In the genomic region with DNA sequence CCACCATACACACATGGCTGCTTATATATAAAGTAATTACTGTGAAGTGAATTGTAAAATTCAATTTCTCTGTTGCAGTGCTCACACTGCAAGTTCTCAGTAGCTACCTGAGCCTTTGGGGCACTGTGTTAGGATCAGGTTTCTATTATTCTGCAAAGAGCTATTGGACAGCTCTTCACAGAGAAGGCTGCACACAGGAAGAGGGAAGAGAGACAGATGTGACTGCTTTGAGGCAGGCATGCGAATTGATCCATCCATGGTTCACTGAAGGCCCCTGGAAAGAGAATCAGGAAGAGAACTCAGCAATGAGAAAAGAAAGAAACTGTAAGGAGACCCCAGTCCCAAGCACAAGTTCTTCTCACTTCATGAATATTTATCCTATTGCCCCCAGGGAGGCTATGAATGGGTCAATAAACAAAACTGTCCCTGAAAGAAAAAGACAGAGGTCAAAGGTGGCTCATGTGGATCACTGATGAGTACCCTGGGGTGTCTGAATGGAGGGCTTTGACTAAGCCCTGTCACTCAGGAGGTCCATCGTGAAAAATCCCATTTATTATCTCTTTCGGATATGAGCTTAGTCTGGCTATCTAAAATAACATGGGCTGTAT, we compare ENCODE assay signal across 34 mouse cellular contexts. TPM values are rescaled to one million over a fixed set of nuclear protein-coding genes. Genes with fewer than 3 reads are reported as not detected.
DNase-seq lines count a peak whose midpoint lies in the region; ATAC-seq lines count a peak whose summit lies in the region.
"Had no signal": no experiment of that assay in that cellular context is flagged by ENCODE, and none has a peak within 500 bp of the region (broad histone marks: within the 10 kb centered on the region; RNA-seq: fewer than 3 reads in every experiment).

No protein-coding gene starts in this region.

- DNase-seq in forebrain, embryonic 11.5 days (ENCODE audit: low spot score), result no peak
- peak; percentile 88 for DNase-seq in midbrain, embryonic 11.5 days (ENCODE audit: low spot score, missing footprints)
- peak; percentile 69 for DNase-seq in embryo, embryonic 10 days (ENCODE audit: low spot score)
- DNase-seq in embryo, embryonic 9.5 days (ENCODE audit: extremely low spot score), result peak; percentile 46
- no peak for DNase-seq in lung, postnatal 36 days
- DNase-seq in left cerebral cortex, postnatal 10 days (ENCODE audit: extremely low spot score in 1 of 2, low spot score in 2 of 2), result no peak
- DNase-seq: adrenal gland, postnatal 14 days; cerebellum, adult 11-12 months; cerebellum, adult 9-11 months; gastrocnemius, adult 2 months; gastrocnemius, postnatal 36 days; heart, adult 18-20 months; heart, postnatal 4 days; kidney, adult 11 months; kidney, postnatal 36 days; left cerebral cortex, postnatal 4 days; liver, postnatal 0 days; lung, postnatal 4 days; right cerebral cortex, postnatal 14 days; thymus, postnatal 4 days had no signal

- H3K9me3 ChIP-seq in forebrain, embryonic 13.5 days (replicated peaks), result no peaks in the 10 kb centered on the region
- no peaks in the 10 kb centered on the region for H3K9me3 ChIP-seq in forebrain, embryonic 11.5 days (ENCODE audit: control insufficient read depth, low read length)
- H3K9me3 ChIP-seq in midbrain, embryonic 11.5 days (ENCODE audit: control insufficient read depth, low read length), result no peaks in the 10 kb centered on the region
- H3K9me3 ChIP-seq in midbrain, embryonic 15.5 days, result no peaks in the 10 kb centered on the region
- H3K9me3 ChIP-seq: embryonic facial prominence, embryonic 15.5 days; forebrain, embryonic 15.5 days; liver, embryonic 12.5 days; megakaryocyte, embryonic 14.5 days; neural tube, embryonic 13.5 days had no signal

- 0 out of 2 replicates have a peak, but pooled peaks cover 6% of the 10 kb centered on the region for H3K4me1 ChIP-seq in forebrain, embryonic 13.5 days
- H3K4me1 ChIP-seq in forebrain, embryonic 11.5 days (replicated peaks; ENCODE audit: control insufficient read depth, insufficient read depth, low read length), result no peaks in the 10 kb centered on the region
- H3K4me1 ChIP-seq in midbrain, embryonic 11.5 days (ENCODE audit: control insufficient read depth, insufficient read depth, low read length), result peaks cover 9% of the 10 kb centered on the region
- 0 out of 2 replicates have a peak, but pooled peaks cover 4% of the 10 kb centered on the region for H3K4me1 ChIP-seq in midbrain, embryonic 15.5 days
- H3K4me1 ChIP-seq: embryonic facial prominence, embryonic 15.5 days; forebrain, embryonic 15.5 days; liver, embryonic 12.5 days; megakaryocyte, embryonic 14.5 days had no signal

- H3K36me3 ChIP-seq in forebrain, embryonic 13.5 days (ENCODE audit: poor library complexity, severe bottlenecking), result peaks cover 6% of the 10 kb centered on the region; the same call in 1 of the 2 replicates
- no peaks in the 10 kb centered on the region; the same call in 1 of the 2 replicates for H3K36me3 ChIP-seq in forebrain, embryonic 11.5 days (ENCODE audit: control insufficient read depth, insufficient read depth, low read length)
- no peaks in the 10 kb centered on the region for H3K36me3 ChIP-seq in midbrain, embryonic 11.5 days (ENCODE audit: control insufficient read depth, insufficient read depth, low read length)
- H3K36me3 ChIP-seq in midbrain, embryonic 15.5 days (replicated peaks), result no peaks in the 10 kb centered on the region
- H3K36me3 ChIP-seq: liver, embryonic 12.5 days had no signal

- no peak overlapping the region for H3K4me2 ChIP-seq in forebrain, embryonic 13.5 days
- no peak overlapping the region for H3K4me2 ChIP-seq in forebrain, embryonic 11.5 days (ENCODE audit: low read depth, low read length, severe bottlenecking)
- H3K4me2 ChIP-seq in midbrain, embryonic 11.5 days, result no peak overlapping the region
- no peak overlapping the region for H3K4me2 ChIP-seq in midbrain, embryonic 15.5 days
- H3K4me2 ChIP-seq: embryonic facial prominence, embryonic 15.5 days; forebrain, embryonic 15.5 days; heart, embryonic 11.5 days; liver, embryonic 12.5 days; neural tube, embryonic 13.5 days had no signal

- intact Hi-C loops in left cerebral cortex, postnatal 10 days (cut with DNase I), result no loop called here

- 19% methylated on average over 3 of the region's 3 CpGs for WGBS in forebrain, embryonic 13.5 days
- 33% methylated on average over 3 of the region's 3 CpGs for WGBS in forebrain, embryonic 11.5 days
- WGBS in midbrain, embryonic 11.5 days, result 14% methylated on average over 3 of the region's 3 CpGs
- 11% methylated on average over 3 of the region's 3 CpGs for WGBS in midbrain, embryonic 15.5 days

- 0 out of 2 replicates have a peak overlapping the region, but pooled peaks have one; percentile 3 for H3K27ac ChIP-seq in forebrain, embryonic 13.5 days
- H3K27ac ChIP-seq in forebrain, embryonic 11.5 days (ENCODE audit: low read depth, low read length), result no peak overlapping the region
- 0 out of 2 replicates have a peak overlapping the region, but pooled peaks have one; percentile 10 for H3K27ac ChIP-seq in midbrain, embryonic 11.5 days (ENCODE audit: low read depth, low read length)
- no peak overlapping the region for H3K27ac ChIP-seq in midbrain, embryonic 15.5 days
- H3K27ac ChIP-seq: embryonic facial prominence, embryonic 15.5 days; forebrain, embryonic 15.5 days; gastrocnemius, adult 2 months; layer of hippocampus, adult 2 months; left cerebral cortex, adult 2 months; liver, embryonic 12.5 days; neural tube, embryonic 13.5 days had no signal

- no peaks in the 10 kb centered on the region for H3K27me3 ChIP-seq in forebrain, embryonic 13.5 days
- H3K27me3 ChIP-seq in forebrain, embryonic 11.5 days (ENCODE audit: control insufficient read depth, insufficient read depth, low read length), result no peaks in the 10 kb centered on the region
- H3K27me3 ChIP-seq in midbrain, embryonic 11.5 days (ENCODE audit: control insufficient read depth, insufficient read depth, low read length), result no peaks in the 10 kb centered on the region
- H3K27me3 ChIP-seq in midbrain, embryonic 15.5 days (replicated peaks), result no peaks in the 10 kb centered on the region
- H3K27me3 ChIP-seq: embryonic facial prominence, embryonic 15.5 days; forebrain, embryonic 15.5 days; liver, embryonic 12.5 days; megakaryocyte, embryonic 14.5 days; neural tube, embryonic 13.5 days had no signal

- H3K9ac ChIP-seq in forebrain, embryonic 13.5 days, result no peak overlapping the region
- H3K9ac ChIP-seq in forebrain, embryonic 11.5 days (ENCODE audit: low read length), result no peak overlapping the region
- no peak overlapping the region for H3K9ac ChIP-seq in midbrain, embryonic 11.5 days (ENCODE audit: low read length)
- H3K9ac ChIP-seq in midbrain, embryonic 15.5 days, result no peak overlapping the region
- H3K9ac ChIP-seq: embryonic facial prominence, embryonic 15.5 days; forebrain, embryonic 15.5 days; liver, embryonic 12.5 days; liver, postnatal 0 days; neural tube, embryonic 13.5 days had no signal

- no peak for ATAC-seq in forebrain, embryonic 13.5 days
- ATAC-seq in forebrain, embryonic 11.5 days (replicated peaks; ENCODE audit: low FRiP score), result no peak
- peak; percentile 89 for ATAC-seq in midbrain, embryonic 11.5 days (ENCODE audit: low FRiP score)
- ATAC-seq in midbrain, embryonic 15.5 days (replicated peaks), result no peak
- ATAC-seq: forebrain, embryonic 15.5 days; liver, embryonic 12.5 days; liver, postnatal 0 days; Patski had no signal

- no peak overlapping the region for H3K4me3 ChIP-seq in forebrain, embryonic 13.5 days
- H3K4me3 ChIP-seq in forebrain, embryonic 11.5 days (ENCODE audit: low read depth, low read length), result no peak overlapping the region
- H3K4me3 ChIP-seq in midbrain, embryonic 11.5 days (ENCODE audit: low read depth, low read length), result no peak overlapping the region
- no peak overlapping the region for H3K4me3 ChIP-seq in midbrain, embryonic 15.5 days
- H3K4me3 ChIP-seq: embryonic facial prominence, embryonic 15.5 days; forebrain, embryonic 15.5 days; gastrocnemius, adult 2 months; layer of hippocampus, adult 2 months; left cerebral cortex, adult 2 months; liver, embryonic 12.5 days; megakaryocyte, embryonic 14.5 days; neural tube, embryonic 13.5 days had no signal

RNA-seq across cellular contexts. Expression of a gene that starts 40.5 kb away (rescaled TPM):
- polyA plus RNA-seq in forebrain, embryonic 13.5 days (2015; fragmentation: Nextera tagmentation; extraction: Ambion mirVana), result 0.99 and 1.5 TPM in 2 replicates
- polyA plus RNA-seq in forebrain, embryonic 11.5 days (2014; fragmentation: Nextera tagmentation; extraction: Ambion mirVana), result 0.97 and 1.2 TPM in 2 replicates
- 0.32 and 0.59 TPM in 2 replicates for polyA plus RNA-seq in midbrain, embryonic 11.5 days (2014; fragmentation: Nextera tagmentation; extraction: Ambion mirVana)
- polyA plus RNA-seq in midbrain, embryonic 15.5 days (2015; fragmentation: Nextera tagmentation; extraction: Ambion mirVana), result 1.7 and 2.7 TPM in 2 replicates
- under 1 TPM; 0.13 to 0.14 TPM for total RNA-seq in left cerebral cortex, postnatal 10 days (2021)
- total RNA-seq: common myeloid progenitor, adult 5-6 weeks; gastrocnemius, adult 2 months; gastrocnemius, postnatal 36 days had no signal
- polyA plus RNA-seq: Patski; small intestine, adult 2 months; testis, adult 2 months had no signal

Comparison
In these comparisons a context has a peak if more than half of its experiments do, and no peak if none do; other contexts are left out.
1. H3K27ac ChIP-seq: peak in forebrain, embryonic 13.5 days (single experiment) and midbrain, embryonic 11.5 days (single experiment); none in forebrain, embryonic 11.5 days (single experiment) and midbrain, embryonic 15.5 days (single experiment).
2. DNase-seq: peak in midbrain, embryonic 11.5 days (single experiment), embryo, embryonic 10 days (single experiment) and embryo, embryonic 9.5 days (single experiment); none in forebrain, embryonic 11.5 days (single experiment), lung, postnatal 36 days (single experiment) and left cerebral cortex, postnatal 10 days (0 of 2).